Mouse (Mus musculus) hindbrain, embryonic 16.5 days (tissue): Measurements from ENCODE around the gene Pappa2. TPM values are rescaled to one million over a fixed set of nuclear protein-coding genes. Genes with fewer than 3 reads are reported as not detected.

Experiments
- ATAC-seq: fragments of 200-750 bp; cut with Nextera tagmentation; 2 replicates; pipeline ENCODE4 v1.8.0; 2017; ENCODE audit warnings: moderate TSS enrichment, moderate library complexity
- H3K27ac ChIP-seq: fragments of 300-500 bp; sonication (generic); 2 replicates; pipeline ENCODE4 v1.5.1; 2014; ENCODE audit warnings: low read depth, mild to moderate bottlenecking, control low read depth, low read length, moderate library complexity
- H3K27me3 ChIP-seq: fragments of 300-500 bp; sonication (generic); replicated peaks from 2 replicates; pipeline ENCODE4 v1.6.1; 2014; ENCODE audit warnings: low read length; ENCODE audit not compliant: control insufficient read depth, insufficient read depth
- H3K36me3 ChIP-seq: fragments of 300-500 bp; sonication (generic); 2 replicates; pipeline ENCODE4 v1.6.1; 2014; ENCODE audit warnings: mild to moderate bottlenecking, low read length, moderate library complexity, mixed read lengths; ENCODE audit not compliant: control insufficient read depth, insufficient read depth
- H3K4me1 ChIP-seq: fragments of 300-500 bp; sonication (generic); 2 replicates; pipeline ENCODE4 v1.6.1; 2014; ENCODE audit warnings: low read depth, low read length; ENCODE audit not compliant: control insufficient read depth, insufficient read depth
- H3K4me2 ChIP-seq: fragments of 300-500 bp; sonication (generic); 2 replicates; pipeline ENCODE4 v1.6.1; 2014; ENCODE audit warnings: mild to moderate bottlenecking, low read length, control low read depth, moderate library complexity
- H3K4me3 ChIP-seq: fragments of 300-500 bp; sonication (generic); 2 replicates; pipeline ENCODE4 v1.5.1; 2014; ENCODE audit warnings: mild to moderate bottlenecking, low read length, control low read depth, moderate library complexity
- H3K9ac ChIP-seq: fragments of 300-500 bp; sonication (generic); 2 replicates; pipeline ENCODE4 v1.6.1; 2014; ENCODE audit warnings: low read depth, mild to moderate bottlenecking, control low read depth, low read length, moderate library complexity
- H3K9me3 ChIP-seq: fragments of 300-500 bp; sonication (generic); 2 replicates; pipeline ENCODE4 v1.6.1; 2014; ENCODE audit warnings: mild to moderate bottlenecking, low read length, moderate library complexity; ENCODE audit not compliant: control insufficient read depth
- WGBS: fragments of 180-500 bp; shearing (Covaris S2); extraction: QIAGEN DNeasy Blood & Tissue Kit; methylation state at CpG from one replicate; pipeline ENCODE4 v1.1.7; 2014; 5-methylcytosine and 5-hydroxymethylcytosine counted together
- polyA plus RNA-seq: library from polyadenylated mRNA; unstranded; fragments of >200 nt; fragmentation: Nextera tagmentation; extraction: Ambion mirVana; gene quantifications from 2 replicates; pipeline ENCODE4 v1.2.1, GENCODE M21; 2015

Pappa2 gene
- polyA plus RNA-seq, 1 experiment from 2014 or later = 0.79 TPM

DNA sequence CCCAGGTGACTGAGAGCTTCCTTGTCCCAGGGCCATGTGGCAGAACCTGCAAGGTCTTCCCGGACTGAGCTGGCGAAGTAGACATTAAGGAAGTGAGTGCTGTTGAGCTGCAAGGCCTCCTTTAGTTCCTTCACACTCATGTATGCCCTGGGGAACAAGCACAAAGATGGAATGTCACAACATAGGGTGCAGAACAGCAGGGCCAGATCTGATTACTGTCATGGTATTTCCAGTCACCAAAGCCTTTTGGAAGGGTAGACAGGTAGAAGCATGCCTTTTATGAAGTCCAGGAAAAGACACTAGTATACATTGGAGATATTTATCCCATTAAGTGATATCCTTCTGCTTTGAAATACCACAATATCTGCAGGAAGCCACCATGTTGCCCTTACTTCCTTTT, 108.9 kb downstream of the Pappa2 start:
- H3K9ac ChIP-seq = no peak overlapping the region
- no peak overlapping the region for H3K4me3 ChIP-seq
- H3K4me2 ChIP-seq = no peak overlapping the region
- H3K36me3 ChIP-seq = no peaks in the 10 kb centered on the region
- H3K27ac ChIP-seq = no peak overlapping the region
- H3K9me3 ChIP-seq = no peaks in the 10 kb centered on the region
- H3K4me1 ChIP-seq = no peaks in the 10 kb centered on the region
- 86% methylated on average over 2 of the region's 2 CpGs for WGBS
- ATAC-seq = no peak
- no peaks in the 10 kb centered on the region for H3K27me3 ChIP-seq

DNA sequence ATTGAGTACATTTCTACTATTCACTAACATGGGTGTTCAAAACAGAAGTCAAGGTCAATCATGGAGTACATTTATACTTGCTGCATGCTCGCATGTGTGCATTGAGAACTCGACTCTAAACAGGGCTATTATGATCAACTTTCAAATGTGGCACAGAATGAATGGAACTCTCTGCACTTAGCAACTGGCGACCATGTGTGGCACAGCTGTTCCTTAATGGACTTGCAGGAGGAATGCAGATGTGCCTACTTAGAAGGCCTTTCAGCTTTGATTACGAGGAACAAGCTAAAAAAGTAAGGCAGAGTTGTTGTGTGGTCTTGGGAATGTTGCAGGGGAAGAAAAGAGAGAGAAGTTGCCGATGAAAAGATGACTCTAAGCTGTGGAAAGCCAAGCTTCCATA, 120.1 kb downstream of the Pappa2 start:
- H3K27ac ChIP-seq = no peak overlapping the region
- WGBS = 63% methylated on average over 5 of the region's 5 CpGs
- no peaks in the 10 kb centered on the region for H3K9me3 ChIP-seq
- no peak overlapping the region for H3K4me3 ChIP-seq
- H3K36me3 ChIP-seq = no peaks in the 10 kb centered on the region
- H3K27me3 ChIP-seq = no peaks in the 10 kb centered on the region
- no peak overlapping the region for H3K9ac ChIP-seq
- H3K4me1 ChIP-seq = no peaks in the 10 kb centered on the region
- ATAC-seq = no peak
- no peak overlapping the region for H3K4me2 ChIP-seq

DNA sequence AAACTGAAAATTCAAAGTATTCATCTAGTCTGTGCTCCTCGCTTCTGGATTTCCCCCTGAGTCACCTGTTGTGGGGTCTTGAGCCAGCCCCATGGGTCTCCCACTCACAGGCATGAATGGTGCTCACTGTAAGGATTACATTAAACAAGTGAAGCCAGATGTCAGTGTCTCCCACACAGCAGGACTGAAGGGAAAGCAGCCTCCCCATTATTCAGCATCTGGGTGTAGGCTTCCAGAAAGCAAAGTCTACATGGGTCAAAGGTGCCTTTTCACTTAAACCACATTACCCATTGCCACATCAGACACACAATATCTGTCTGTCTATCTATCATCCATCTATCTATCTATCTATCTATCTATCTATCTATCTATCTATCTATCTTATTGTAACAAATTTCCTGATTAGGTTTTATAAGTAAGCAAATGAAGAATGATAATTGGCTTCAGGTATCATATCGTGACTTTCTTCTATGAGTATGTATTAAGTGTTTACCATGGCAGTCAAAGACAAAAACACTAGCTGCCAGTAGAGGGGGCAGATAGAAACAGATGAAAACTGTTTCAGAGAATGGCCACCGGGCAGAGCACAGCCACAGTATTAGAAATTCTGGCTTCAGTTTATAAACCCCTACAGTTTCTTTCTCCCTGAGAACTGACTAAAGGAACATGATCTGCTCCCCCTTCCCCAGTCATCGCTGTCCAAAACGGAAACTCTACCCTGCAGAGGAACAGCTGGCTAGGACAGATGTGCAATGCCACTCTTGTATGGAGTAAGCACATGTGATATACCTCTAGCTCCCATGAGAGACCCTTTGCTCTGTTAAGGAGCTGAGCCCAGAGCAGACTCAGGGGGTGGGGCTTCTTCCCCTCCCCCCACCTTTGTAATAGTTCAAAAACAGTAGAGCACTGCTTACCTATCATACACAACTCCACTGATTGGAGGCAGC, 126.1 kb downstream of the Pappa2 start:
- 68% methylated on average over 5 of the region's 5 CpGs for WGBS
- Histone ChIP-seq H3K4me2 (no peak overlapping the region), H3K9me3 (no peaks in the 10 kb centered on the region), H3K36me3 (no peaks in the 10 kb centered on the region), H3K4me3 (no peak overlapping the region), H3K27me3 (no peaks in the 10 kb centered on the region), H3K4me1 (no peaks in the 10 kb centered on the region), H3K27ac (no peak overlapping the region), H3K9ac (no peak overlapping the region)
- ATAC-seq = no peak

- WGBS = 87% methylated on average over 14 of the region's 14 CpGs
- ATAC-seq = no peak
- no peak overlapping the region for H3K4me2 ChIP-seq
- no peaks in the 10 kb centered on the region for H3K9me3 ChIP-seq
- H3K27ac ChIP-seq = no peak overlapping the region
- H3K9ac ChIP-seq = no peak overlapping the region
- H3K36me3 ChIP-seq = no peaks in the 10 kb centered on the region
- no peaks in the 10 kb centered on the region for H3K27me3 ChIP-seq
- no peak overlapping the region for H3K4me3 ChIP-seq
- no peaks in the 10 kb centered on the region for H3K4me1 ChIP-seq
Measured at GRCm38 (mm10) chr1:158852836-158853567, 127.3 kb downstream of the Pappa2 start.

DNA sequence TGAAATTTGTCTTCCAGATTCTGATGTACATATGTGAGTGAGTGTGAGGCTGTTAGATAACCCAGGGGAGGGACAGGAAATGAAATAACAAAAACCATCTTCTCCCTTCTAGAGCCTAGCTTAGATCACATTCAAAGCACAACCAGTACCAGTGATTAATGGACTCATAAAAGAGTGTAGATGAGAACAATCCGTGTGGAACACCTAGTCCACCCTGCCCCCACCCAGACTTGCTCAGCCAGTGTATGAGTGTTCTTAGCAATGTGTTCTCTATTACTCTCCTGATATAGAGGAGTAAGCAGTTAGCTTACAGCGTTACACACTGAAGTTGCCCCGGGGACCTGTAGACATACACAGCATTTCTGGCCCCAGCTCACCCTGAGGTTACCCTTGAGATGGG, 129.8 kb downstream of the Pappa2 start:
- no peak for ATAC-seq
- Histone ChIP-seq H3K27me3 (no peaks in the 10 kb centered on the region), H3K9ac (no peak overlapping the region), H3K4me1 (no peaks in the 10 kb centered on the region), H3K4me2 (no peak overlapping the region), H3K27ac (no peak overlapping the region), H3K9me3 (no peaks in the 10 kb centered on the region), H3K4me3 (no peak overlapping the region), H3K36me3 (no peaks in the 10 kb centered on the region)
- 75% methylated on average over 3 of the region's 3 CpGs for WGBS

GRCm38 (mm10) chr1:158844604-158845003, 135.7 kb downstream of the Pappa2 start:
- no peak overlapping the region for H3K27ac ChIP-seq
- no peak overlapping the region for H3K4me3 ChIP-seq
- H3K4me1 ChIP-seq = no peaks in the 10 kb centered on the region
- H3K9me3 ChIP-seq = no peaks in the 10 kb centered on the region
- no peak for ATAC-seq
- H3K4me2 ChIP-seq = no peak overlapping the region
- H3K27me3 ChIP-seq = no peaks in the 10 kb centered on the region
- WGBS = 72% methylated on average over 10 of the region's 10 CpGs
- no peaks in the 10 kb centered on the region for H3K36me3 ChIP-seq
- no peak overlapping the region for H3K9ac ChIP-seq

DNA sequence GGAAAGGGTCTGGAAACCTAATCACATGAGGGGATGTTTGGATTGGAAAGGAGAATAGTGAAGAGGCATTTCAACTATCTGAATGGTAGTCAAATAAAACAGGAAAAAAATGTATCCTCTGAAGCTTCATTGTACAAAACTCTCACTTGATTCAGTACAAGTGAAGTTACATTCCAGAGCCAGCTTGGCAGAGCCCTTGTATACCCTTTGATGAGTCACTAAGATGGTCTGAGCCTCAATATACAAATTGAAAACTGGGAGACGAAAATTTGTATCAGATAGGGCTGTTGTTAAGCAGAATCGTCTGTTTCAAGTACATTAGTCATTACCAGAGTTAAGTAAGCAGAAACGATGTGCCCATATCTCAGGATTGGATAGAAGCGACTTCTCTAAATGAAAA, 143.1 kb downstream of the Pappa2 start:
- no peaks in the 10 kb centered on the region for H3K9me3 ChIP-seq

GRCm38 (mm10) chr1:158830152-158830551, 150.1 kb downstream of the Pappa2 start:
- no peaks in the 10 kb centered on the region for H3K9me3 ChIP-seq
- H3K4me3 ChIP-seq = no peak overlapping the region
- WGBS = 83% methylated on average over 3 of the region's 3 CpGs
- H3K36me3 ChIP-seq = no peaks in the 10 kb centered on the region
- H3K4me1 ChIP-seq = no peaks in the 10 kb centered on the region
- H3K4me2 ChIP-seq = no peak overlapping the region
- H3K9ac ChIP-seq = no peak overlapping the region
- H3K27ac ChIP-seq = no peak overlapping the region
- ATAC-seq = no peak
- no peaks in the 10 kb centered on the region for H3K27me3 ChIP-seq

More for the DNA sequence above, 143.1 kb downstream of the Pappa2 start:
- Histone ChIP-seq H3K27ac (no peak overlapping the region), H3K27me3 (no peaks in the 10 kb centered on the region), H3K4me1 (no peaks in the 10 kb centered on the region), H3K4me2 (no peak overlapping the region), H3K36me3 (no peaks in the 10 kb centered on the region), H3K9ac (no peak overlapping the region), H3K4me3 (no peak overlapping the region)
- WGBS = 86% methylated on average over 4 of the region's 4 CpGs
- ATAC-seq = no peak

- Histone ChIP-seq H3K4me2 (no peak overlapping the region), H3K4me1 (no peaks in the 10 kb centered on the region), H3K9me3 (no peaks in the 10 kb centered on the region), H3K27me3 (no peaks in the 10 kb centered on the region), H3K27ac (no peak overlapping the region), H3K4me3 (no peak overlapping the region), H3K36me3 (no peaks in the 10 kb centered on the region), H3K9ac (no peak overlapping the region)
- ATAC-seq = no peak
Measured at GRCm38 (mm10) chr1:158827931-158828330, 152.4 kb downstream of the Pappa2 start.
